Mouse (Mus musculus) heart, embryonic 14.5 days (tissue): Measurements from ENCODE around the gene Acss2. TPM values are rescaled to one million over a fixed set of nuclear protein-coding genes. Genes with fewer than 3 reads are reported as not detected.

ENCODE experiments used
- microRNA counts: library from miRNA; unstranded; fragments of <30 nt; microRNA quantifications from one replicate; lab custom pipeline; 2016
- microRNA-seq: library from miRNA; unstranded; fragments of <30 nt; microRNA quantifications from one replicate; pipeline ENCODE4, GENCODE M21; 2016
- polyA plus RNA-seq: library from polyadenylated mRNA; unstranded; fragments of >200 nt; fragmentation: Nextera tagmentation; extraction: Ambion mirVana; gene quantifications from 2 replicates; pipeline ENCODE4 v1.2.1, GENCODE M21; 2014

Gene Acss2
- polyA plus RNA-seq, 1 experiment from 2014 or later, result 19.8 TPM

MicroRNAs within 50 kb of the gene (microRNA counts, 519-probe panel; counts per million panel counts)
- microRNA mmu-miR-499 (lab: Ali Mortazavi, UCI), result 6,593 counts per million, percentile 91 among the panel's probes with 10 or more counts

Small RNA genes within 50 kb of the gene (microRNA-seq; reads per million reads assigned to microRNA genes)
- 3,504 reads per million, percentile 88 among the genes with 10 or more reads in this experiment for gene Mir499

Other genes starting within 250 kb of the Acss2 start
- 359 and 441 TPM in 2 replicates for gene Map1lc3a, start 241.7 kb upstream of the Acss2 start, polyA plus RNA-seq
- gene Pigu, start 160.5 kb upstream of the Acss2 start, polyA plus RNA-seq, result 54.1 and 57.0 TPM in 2 replicates
- gene Trp53inp2, start 136.9 kb upstream of the Acss2 start, polyA plus RNA-seq, result 96.9 and 97.0 TPM in 2 replicates
- 21.1 and 21.9 TPM in 2 replicates for gene Ncoa6, start 44.1 kb upstream of the Acss2 start, polyA plus RNA-seq
- gene Ggt7, start 289 bp downstream of the Acss2 start, polyA plus RNA-seq, result 0.76 and 0.85 TPM in 2 replicates
- gene Gss, start 74.9 kb downstream of the Acss2 start, polyA plus RNA-seq, result 22.2 and 23.9 TPM in 2 replicates
- gene Myh7b, start 93.3 kb downstream of the Acss2 start, polyA plus RNA-seq, result 26.5 and 27.3 TPM in 2 replicates
- gene Trpc4ap, start 174.4 kb downstream of the Acss2 start, polyA plus RNA-seq, result 94.3 and 108 TPM in 2 replicates
- 25.4 and 28.7 TPM in 2 replicates for gene Edem2, start 211.5 kb downstream of the Acss2 start, polyA plus RNA-seq
- not detected in 2 replicates for gene Gm17581, start 217.9 kb downstream of the Acss2 start, polyA plus RNA-seq
- 6.7 and 8.0 TPM in 2 replicates for gene Procr, start 233.2 kb downstream of the Acss2 start, polyA plus RNA-seq